Mouse (Mus musculus): ENCODE measurements around the gene H2-T24. TPM values are rescaled to one million over a fixed set of nuclear protein-coding genes. Genes with fewer than 3 reads are reported as not detected.
"Not testable (repeated sequence)": the region's sequence is repeated elsewhere in the genome, so short reads cannot be mapped to it uniquely, and the experiment has no call there.

H2-T24 gene
- total RNA-seq, 1 experiment from 2014 or later, result 63.8 TPM

- no peak for ATAC-seq (replicated peaks; ENCODE audit: insufficient number of reproducible peaks, low FRiP score, low TSS enrichment, poor library complexity, severe bottlenecking)
These were observed 7.3 kb upstream of the H2-T24 start for GRCm38 (mm10) chr17:36027663-36028062.

DNA sequence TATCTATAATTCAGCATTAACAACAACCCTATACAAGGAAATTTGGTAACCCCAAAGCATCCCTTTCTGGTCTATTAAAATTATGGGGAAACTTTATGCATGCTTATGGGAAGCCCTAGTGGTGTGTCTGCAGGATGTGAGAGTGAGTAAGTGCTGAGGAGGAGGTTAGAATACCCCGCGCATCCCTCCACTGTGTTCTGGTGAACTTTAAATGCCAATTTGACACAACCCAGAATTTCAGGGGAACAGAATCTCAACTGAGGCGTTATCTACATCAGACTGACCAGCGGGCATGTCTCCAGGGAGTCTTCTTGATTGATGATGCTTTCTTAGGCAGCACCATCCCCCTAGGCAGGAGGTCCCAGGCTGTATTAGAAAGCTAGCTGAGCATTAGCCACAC is 5.5 kb upstream of the H2-T24 start:
- ATAC-seq (replicated peaks; ENCODE audit: insufficient number of reproducible peaks, low FRiP score, low TSS enrichment, poor library complexity, severe bottlenecking), result no peak

DNA sequence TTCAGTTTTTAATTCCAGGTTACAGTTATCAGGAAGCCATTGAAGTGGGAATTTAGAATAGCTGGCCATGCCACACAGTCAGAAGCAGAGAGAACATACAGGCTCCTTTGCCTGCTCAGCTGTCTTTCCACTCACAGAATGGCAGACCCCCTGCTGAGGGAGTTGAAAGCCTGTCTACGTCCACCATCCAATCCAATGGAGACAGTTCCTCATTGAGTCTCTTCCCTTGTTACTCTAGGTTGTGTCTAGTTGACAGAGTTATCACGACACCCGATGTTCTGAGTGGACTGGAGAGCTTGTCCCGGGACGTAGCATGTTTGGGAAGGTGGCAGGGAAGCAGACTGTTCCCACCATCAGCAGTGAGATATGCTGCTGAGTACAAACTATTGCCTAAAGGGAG is 4.8 kb upstream of the H2-T24 start:
- ATAC-seq (replicated peaks; ENCODE audit: insufficient number of reproducible peaks, low FRiP score, low TSS enrichment, poor library complexity, severe bottlenecking), result no peak

DNA sequence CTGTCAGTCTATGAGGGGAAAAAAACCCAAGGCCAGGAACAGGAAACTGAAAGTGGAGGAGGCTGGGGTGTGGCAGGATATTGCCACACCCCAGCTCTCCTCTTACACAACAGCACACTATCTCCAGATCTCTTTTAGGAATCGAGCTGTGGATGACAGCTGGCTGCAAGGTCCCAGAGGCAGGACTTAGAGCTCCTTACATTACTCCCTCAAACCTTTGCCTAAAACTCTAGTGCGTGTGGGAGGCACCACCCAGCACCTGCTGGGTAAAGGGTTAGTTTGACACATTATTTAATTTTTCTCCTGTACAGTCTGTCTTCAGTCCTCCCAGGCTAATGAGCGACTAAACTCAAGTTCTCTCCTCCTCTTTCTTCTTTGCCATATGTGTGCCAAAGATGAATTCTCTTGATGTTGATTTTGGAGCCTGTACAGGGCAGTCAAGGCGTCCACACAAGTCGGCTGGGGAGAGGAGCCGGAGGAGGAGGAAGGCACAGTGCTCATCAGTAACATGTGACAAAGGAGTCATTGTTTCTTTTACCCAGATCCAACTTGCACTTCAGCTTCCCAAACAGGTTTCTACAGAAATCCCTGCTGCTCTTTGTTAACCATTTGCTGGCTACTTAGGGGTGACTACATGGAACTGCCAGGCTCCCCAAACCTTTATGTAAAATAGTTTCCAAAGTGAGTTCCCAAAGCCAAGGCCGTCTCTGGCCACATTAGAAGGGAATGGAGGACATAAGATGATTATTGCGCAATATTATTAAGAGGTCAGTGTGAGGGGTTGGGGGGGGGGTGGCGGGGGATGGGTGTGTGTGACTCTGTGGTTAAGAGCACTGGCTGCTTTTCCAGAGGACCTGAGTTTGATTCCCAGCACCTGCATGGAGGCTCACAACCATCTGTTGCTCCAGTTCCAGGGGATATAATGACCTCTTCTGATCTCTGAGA is 3.6 kb upstream of the H2-T24 start:
- peak; percentile 32; the same call in 1 of the 2 replicates for ATAC-seq (replicated peaks; ENCODE audit: insufficient number of reproducible peaks, low FRiP score, low TSS enrichment, poor library complexity, severe bottlenecking)

DNA sequence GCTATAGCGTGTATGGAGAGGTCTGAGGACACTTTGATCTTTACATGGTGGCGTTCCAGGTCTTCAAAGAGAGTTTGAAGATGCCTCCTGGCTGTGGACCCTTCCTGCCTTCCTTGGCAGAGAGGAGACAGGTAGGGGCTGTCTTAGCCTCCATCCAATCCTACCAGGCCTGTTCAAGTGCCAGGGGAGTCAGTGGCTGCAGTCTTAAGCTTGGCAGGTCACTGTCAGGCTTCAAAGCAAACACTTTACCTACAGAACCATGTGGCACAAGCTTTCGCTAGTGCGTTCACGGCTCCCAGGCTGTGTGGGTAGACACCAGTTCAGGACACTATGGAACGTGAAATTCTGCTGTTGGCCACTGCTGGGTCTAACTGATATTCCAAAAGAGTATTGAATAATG is 2.6 kb upstream of the H2-T24 start:
- no peak for ATAC-seq (replicated peaks; ENCODE audit: insufficient number of reproducible peaks, low FRiP score, low TSS enrichment, poor library complexity, severe bottlenecking)

DNA sequence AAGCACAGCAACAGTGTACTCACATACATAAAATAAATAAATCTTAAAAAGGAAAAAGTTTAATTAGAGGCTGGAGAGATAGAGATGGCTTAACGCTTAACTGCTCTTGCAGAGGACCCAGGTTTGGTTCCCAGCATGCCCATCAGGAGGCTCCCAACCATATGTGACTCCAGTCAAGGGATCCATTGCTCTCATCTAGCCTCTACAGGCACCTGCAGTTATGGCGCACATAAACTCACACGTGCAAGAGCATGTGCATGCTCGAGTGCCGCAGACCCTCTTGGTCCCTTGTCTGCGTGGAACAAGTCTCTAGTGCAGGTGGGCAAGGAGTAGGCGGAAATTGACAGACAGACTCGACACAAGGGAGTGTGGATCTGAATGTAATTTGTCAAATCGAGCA is 1.7 kb upstream of the H2-T24 start:
- ATAC-seq (replicated peaks; ENCODE audit: insufficient number of reproducible peaks, low FRiP score, low TSS enrichment, poor library complexity, severe bottlenecking), result no peak

GRCm38 (mm10) chr17:36021309-36021708 is 949 bp upstream of the H2-T24 start:
- ATAC-seq (replicated peaks; ENCODE audit: insufficient number of reproducible peaks, low FRiP score, low TSS enrichment, poor library complexity, severe bottlenecking), result no peak

DNA sequence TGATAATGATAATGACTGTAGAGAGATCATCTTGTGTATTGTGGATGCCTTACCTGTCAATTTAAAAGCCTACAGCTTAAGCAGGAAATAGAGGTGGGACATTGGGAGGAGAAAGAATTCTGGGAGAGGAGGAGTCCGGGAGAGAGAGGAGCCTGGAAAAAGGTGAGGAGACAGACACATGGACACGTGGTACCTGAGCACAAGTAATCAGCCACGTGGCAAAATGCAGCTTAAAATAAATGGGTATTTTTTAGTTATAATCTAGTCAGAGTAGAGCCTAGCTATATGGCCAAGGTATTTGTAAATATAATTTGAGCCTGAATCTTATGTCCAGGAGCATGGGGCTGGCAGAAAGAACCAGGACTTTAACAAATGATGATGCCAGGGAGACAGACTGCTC is 841 bp downstream of the H2-T24 start:
- ATAC-seq (replicated peaks; ENCODE audit: insufficient number of reproducible peaks, low FRiP score, low TSS enrichment, poor library complexity, severe bottlenecking), result no peak

DNA sequence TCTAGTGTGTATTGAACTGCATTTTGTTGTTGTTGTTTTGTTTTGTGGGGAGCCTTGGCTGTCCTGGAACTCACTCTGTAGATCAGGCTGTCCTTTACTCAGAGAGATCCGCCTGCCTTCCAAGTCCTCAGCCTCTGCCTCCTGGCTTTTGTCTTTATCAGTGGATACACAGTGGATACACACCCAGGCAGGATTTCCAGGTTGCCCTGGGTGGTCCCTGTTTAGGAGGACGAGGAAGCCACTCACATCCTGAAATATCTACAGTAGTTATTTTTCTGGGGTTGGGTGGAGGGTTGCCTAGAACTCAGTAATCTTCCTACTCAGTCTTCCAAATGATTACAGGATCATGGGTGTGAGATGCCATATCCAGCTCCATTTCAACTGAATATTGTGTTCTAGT is 1.4 kb downstream of the H2-T24 start:
- ATAC-seq (replicated peaks; ENCODE audit: insufficient number of reproducible peaks, low FRiP score, low TSS enrichment, poor library complexity, severe bottlenecking), result no peak

GRCm38 (mm10) chr17:36017046-36017445 is 3.3 kb downstream of the H2-T24 start:
- ATAC-seq (replicated peaks; ENCODE audit: insufficient number of reproducible peaks, low FRiP score, low TSS enrichment, poor library complexity, severe bottlenecking), result no peak

DNA sequence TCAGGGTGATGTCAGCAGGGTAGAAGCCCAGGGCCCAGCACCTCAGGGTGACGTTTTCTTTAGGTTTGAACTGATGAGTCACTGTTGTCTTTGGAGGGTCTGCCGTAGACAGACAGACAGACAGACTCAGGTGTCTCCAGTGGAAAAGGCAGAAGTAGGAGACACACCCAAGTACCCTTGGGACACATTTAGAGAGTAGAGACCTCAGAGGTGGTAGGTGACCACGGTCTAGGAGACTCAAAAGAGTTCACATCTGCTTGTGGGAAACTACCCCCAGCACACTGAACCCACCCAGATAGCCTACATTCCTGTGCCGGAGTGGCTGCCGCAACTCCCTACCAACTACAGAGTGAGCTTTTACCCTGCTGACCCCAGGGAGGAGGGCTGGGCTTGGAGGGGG is 5.4 kb downstream of the H2-T24 start:
- ATAC-seq (replicated peaks; ENCODE audit: insufficient number of reproducible peaks, low FRiP score, low TSS enrichment, poor library complexity, severe bottlenecking), result no peak

- ATAC-seq (replicated peaks; ENCODE audit: insufficient number of reproducible peaks, low FRiP score, low TSS enrichment, poor library complexity, severe bottlenecking), result not testable (repeated sequence)
These were observed 16.0 kb downstream of the H2-T24 start for GRCm38 (mm10) chr17:36004409-36004808.

GRCm38 (mm10) chr17:36003331-36003730 is 17.0 kb downstream of the H2-T24 start:
- no peak for ATAC-seq (replicated peaks; ENCODE audit: insufficient number of reproducible peaks, low FRiP score, low TSS enrichment, poor library complexity, severe bottlenecking)

- ATAC-seq (replicated peaks; ENCODE audit: insufficient number of reproducible peaks, low FRiP score, low TSS enrichment, poor library complexity, severe bottlenecking), result no peak
These were observed 18.4 kb downstream of the H2-T24 start for GRCm38 (mm10) chr17:36001966-36002365.

- no peak for ATAC-seq (replicated peaks; ENCODE audit: insufficient number of reproducible peaks, low FRiP score, low TSS enrichment, poor library complexity, severe bottlenecking)
These were observed 19.1 kb downstream of the H2-T24 start for GRCm38 (mm10) chr17:36001121-36001897.

DNA sequence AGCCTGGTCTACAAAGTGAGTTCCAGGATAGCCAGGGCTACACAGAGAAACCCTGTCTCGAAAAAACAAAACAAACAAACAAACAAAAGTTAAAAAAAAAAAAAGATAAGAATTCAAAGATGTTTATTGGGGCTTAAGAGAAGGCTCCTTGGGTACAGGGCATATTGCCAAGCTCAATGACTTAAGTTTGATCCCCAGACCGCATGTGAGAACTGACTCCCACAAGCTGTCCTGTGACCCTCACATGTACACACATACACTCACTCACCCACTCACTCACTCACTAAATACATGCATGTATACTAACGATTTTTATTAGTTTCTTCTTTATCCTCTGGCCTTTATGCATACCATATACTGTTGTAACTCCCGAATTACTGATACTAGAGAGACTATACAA is 20.0 kb downstream of the H2-T24 start:
- no peak for ATAC-seq (replicated peaks; ENCODE audit: insufficient number of reproducible peaks, low FRiP score, low TSS enrichment, poor library complexity, severe bottlenecking)

- ATAC-seq (replicated peaks; ENCODE audit: insufficient number of reproducible peaks, low FRiP score, low TSS enrichment, poor library complexity, severe bottlenecking), result 0 out of 2 replicates have a peak, but pooled peaks have one; percentile 16
These were observed 21.0 kb downstream of the H2-T24 start for GRCm38 (mm10) chr17:35999356-35999755.

DNA sequence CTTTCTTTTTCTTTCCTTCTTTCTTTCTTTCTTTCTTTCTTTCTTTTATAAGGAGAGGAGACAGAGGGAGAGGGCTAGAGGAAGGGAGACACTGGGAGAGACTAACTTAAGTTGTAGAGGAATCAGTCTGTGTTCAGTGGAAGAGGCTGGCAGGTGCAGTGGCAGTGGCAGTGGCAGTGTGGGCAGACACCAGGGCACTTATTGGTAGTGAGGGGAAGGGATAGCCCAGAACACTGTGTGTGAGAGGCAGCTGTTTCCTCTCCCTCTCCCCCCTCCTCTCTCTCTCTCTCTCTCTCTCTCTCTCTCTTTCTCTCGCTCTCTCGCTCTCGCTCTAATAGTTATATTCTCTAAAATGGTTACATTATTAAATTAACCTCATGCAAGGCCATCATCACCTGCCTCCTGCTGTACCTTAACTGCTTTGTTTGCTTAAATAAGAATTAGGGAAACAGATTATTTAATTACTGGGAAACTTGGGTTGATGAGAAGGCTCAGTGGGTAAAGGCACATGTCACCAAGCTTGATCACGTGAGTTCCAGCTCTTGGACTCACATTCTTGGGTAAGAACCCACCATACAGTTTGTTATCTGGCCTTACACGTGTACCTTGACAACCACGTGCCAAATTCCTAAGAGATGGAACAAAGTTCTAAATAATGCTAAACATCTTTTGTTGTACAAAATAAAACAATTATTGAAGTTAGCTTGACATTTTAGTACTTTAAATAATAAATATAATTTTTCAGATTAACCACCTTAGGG is 21.6 kb downstream of the H2-T24 start:
- no peak for ATAC-seq (replicated peaks; ENCODE audit: insufficient number of reproducible peaks, low FRiP score, low TSS enrichment, poor library complexity, severe bottlenecking)

All from monocyte, adult 5-6 weeks (primary cell).